ENCODE assay signal across 17 mouse cellular contexts in genomic region chr17:29728082-29728481, GRCm38 (mm10). TPM values are rescaled to one million over a fixed set of nuclear protein-coding genes. Genes with fewer than 3 reads are reported as not detected.
A peak's percentile ranks its signal among the peaks of the same experiment; 100 is the strongest.
DNase-seq lines count a peak whose midpoint lies in the region; ATAC-seq and TF ChIP-seq lines count a peak whose summit lies in the region.
"Had no signal": no experiment of that assay in that cellular context is flagged by ENCODE, and none has a peak within 500 bp of the region (broad histone marks: within the 10 kb centered on the region; RNA-seq: fewer than 3 reads in every experiment).

No protein-coding gene starts in this region.

- no peak for TF ChIP-seq EP300 in lung, postnatal 0 days (IDR thresholded peaks at IDR 0.05)

- DNase-seq in lung, postnatal 0 days (ENCODE audit: low spot score), result no peak
- DNase-seq in lung, postnatal 10 days, result no peak
- peak; percentile 50 for DNase-seq in WW6 (ENCODE audit: low read depth, low spot score)
- peak; percentile 32 for DNase-seq in naive thymus-derived CD4-positive, alpha-beta T cell, adult 2 months (ENCODE audit: low read depth)
- DNase-seq in thymus, postnatal 4 days, result peak; percentile 80
- DNase-seq in urinary bladder, postnatal 10 days (ENCODE audit: low spot score), result no peak
- no peak for DNase-seq in kidney, postnatal 25 days
- DNase-seq: cerebellum, adult 9-10 months; lung, postnatal 36 days had no signal

- H3K4me2 ChIP-seq in lung, postnatal 0 days (replicated peaks; ENCODE audit: low read depth, low read length), result no peak overlapping the region
- H3K4me2 ChIP-seq in midbrain, embryonic 15.5 days, result no peak overlapping the region
- H3K4me2 ChIP-seq: embryonic facial prominence, embryonic 13.5 days; hindbrain, embryonic 13.5 days; midbrain, embryonic 11.5 days; neural tube, embryonic 15.5 days had no signal

- no peak for ATAC-seq in lung, postnatal 0 days
- no peak for ATAC-seq in midbrain, embryonic 15.5 days (replicated peaks)
- ATAC-seq: intestine, embryonic 16.5 days had no signal

- H3K27me3 ChIP-seq in lung, postnatal 0 days (replicated peaks; ENCODE audit: insufficient read depth, low read length), result no peaks in the 10 kb centered on the region
- H3K27me3 ChIP-seq in midbrain, embryonic 15.5 days (replicated peaks), result no peaks in the 10 kb centered on the region
- H3K27me3 ChIP-seq: embryonic facial prominence, embryonic 13.5 days; hindbrain, embryonic 13.5 days; neural tube, embryonic 15.5 days had no signal

- H3K9me3 ChIP-seq in lung, postnatal 0 days (ENCODE audit: low read length), result no peaks in the 10 kb centered on the region
- no peaks in the 10 kb centered on the region for H3K9me3 ChIP-seq in midbrain, embryonic 15.5 days
- H3K9me3 ChIP-seq: embryonic facial prominence, embryonic 13.5 days; hindbrain, embryonic 13.5 days; limb, embryonic 10.5 days; neural tube, embryonic 15.5 days had no signal

- no peak overlapping the region for H3K4me3 ChIP-seq in lung, postnatal 0 days (ENCODE audit: low read depth, low read length)
- H3K4me3 ChIP-seq in midbrain, embryonic 15.5 days, result no peak overlapping the region
- H3K4me3 ChIP-seq: embryonic facial prominence, embryonic 13.5 days; hindbrain, embryonic 13.5 days; limb, embryonic 10.5 days; neural tube, embryonic 15.5 days had no signal

- H3K4me1 ChIP-seq in lung, postnatal 0 days (ENCODE audit: insufficient read depth, low read depth, low read length), result no peaks in the 10 kb centered on the region
- H3K4me1 ChIP-seq in midbrain, embryonic 15.5 days, result peaks cover 24% of the 10 kb centered on the region

- H3K27ac ChIP-seq in lung, postnatal 0 days (ENCODE audit: low read length), result no peak overlapping the region
- H3K27ac ChIP-seq in midbrain, embryonic 15.5 days, result no peak overlapping the region
- H3K27ac ChIP-seq: embryonic facial prominence, embryonic 13.5 days; hindbrain, embryonic 13.5 days; kidney, postnatal 0 days; limb, embryonic 10.5 days; neural tube, embryonic 15.5 days had no signal

- WGBS in lung, postnatal 0 days, result 52% methylated on average over 7 of the region's 8 CpGs
- WGBS in midbrain, embryonic 15.5 days, result 59% methylated on average over 8 of the region's 8 CpGs

- no peaks in the 10 kb centered on the region for H3K36me3 ChIP-seq in lung, postnatal 0 days (ENCODE audit: insufficient read depth, low read length)
- no peaks in the 10 kb centered on the region for H3K36me3 ChIP-seq in midbrain, embryonic 15.5 days (replicated peaks)
- H3K36me3 ChIP-seq: embryonic facial prominence, embryonic 13.5 days; hindbrain, embryonic 13.5 days; limb, embryonic 10.5 days; neural tube, embryonic 15.5 days had no signal

- no peak overlapping the region for H3K9ac ChIP-seq in lung, postnatal 0 days (replicated peaks; ENCODE audit: low read depth)
- no peak overlapping the region for H3K9ac ChIP-seq in midbrain, embryonic 15.5 days
- H3K9ac ChIP-seq: embryonic facial prominence, embryonic 13.5 days; hindbrain, embryonic 13.5 days; neural tube, embryonic 15.5 days had no signal

- peak; percentile 29; the same call in 1 of the 2 replicates for TF ChIP-seq CTCF in lung, postnatal 0 days (IDR thresholded peaks at IDR 0.05)

RNA-seq across cellular contexts. Expression of gene Ccdc167, which starts 11.2 kb away (rescaled TPM):
- 4.1 and 4.9 TPM in 2 replicates for polyA plus RNA-seq in lung, postnatal 0 days (2015; fragmentation: Nextera tagmentation; extraction: Ambion mirVana)
- polyA plus RNA-seq in midbrain, embryonic 15.5 days (2015; fragmentation: Nextera tagmentation; extraction: Ambion mirVana), result 9.3 and 10.4 TPM in 2 replicates

Comparison
In these comparisons a context has a peak if more than half of its experiments do, and no peak if none do; other contexts are left out.
1. DNase-seq: peak in WW6 (single experiment), naive thymus-derived CD4-positive, alpha-beta T cell, adult 2 months (single experiment) and thymus, postnatal 4 days (single experiment); none in lung, postnatal 0 days (single experiment), lung, postnatal 10 days (single experiment), urinary bladder, postnatal 10 days (single experiment) and kidney, postnatal 25 days (0 of 2).